Mouse (Mus musculus) intestine, embryonic 14.5 days (tissue): ENCODE measurements around the gene Hoxa5. TPM values are rescaled to one million over a fixed set of nuclear protein-coding genes. Genes with fewer than 3 reads are reported as not detected.

Experiments used
- ATAC-seq: fragments of 200-750 bp; cut with Nextera tagmentation; replicated peaks from 2 replicates; pipeline ENCODE4 v1.8.0; 2017; ENCODE audit warnings: low read depth, moderate number of reproducible peaks, moderate TSS enrichment, moderate library complexity; ENCODE audit not compliant: low FRiP score, low TSS enrichment
- DNase-seq: peaks from one replicate; pipeline ENCODE4 v3.0.0-alpha.2; 2018; ENCODE audit warnings: low spot score
- H3K27ac ChIP-seq: fragments of 300-500 bp; sonication (generic); 2 replicates; pipeline ENCODE4 v1.5.1; 2014; ENCODE audit warnings: low read depth, mild to moderate bottlenecking, control low read depth
- H3K27me3 ChIP-seq: fragments of 300-500 bp; sonication (generic); replicated peaks from 2 replicates; pipeline ENCODE4 v1.6.1; 2014; ENCODE audit warnings: low read length, control low read depth; ENCODE audit not compliant: control insufficient read depth, insufficient read depth
- H3K36me3 ChIP-seq: fragments of 300-500 bp; sonication (generic); 2 replicates; pipeline ENCODE4 v1.6.1; 2014; ENCODE audit warnings: low read length, control low read depth; ENCODE audit not compliant: control insufficient read depth, insufficient read depth
- H3K4me1 ChIP-seq: fragments of 300-500 bp; sonication (generic); replicated peaks from 2 replicates; pipeline ENCODE4 v1.6.1; 2014; ENCODE audit warnings: low read length, control low read depth, mixed read lengths; ENCODE audit not compliant: control insufficient read depth, insufficient read depth
- H3K4me2 ChIP-seq: fragments of 300-500 bp; sonication (generic); 2 replicates; pipeline ENCODE4 v1.6.1; 2014; ENCODE audit warnings: low read length
- H3K4me3 ChIP-seq: fragments of 300-500 bp; sonication (generic); 2 replicates; pipeline ENCODE4 v1.5.1; 2014; ENCODE audit warnings: low read depth, low read length, control low read depth, mixed read lengths
- H3K9ac ChIP-seq: fragments of 300-500 bp; sonication (generic); 2 replicates; pipeline ENCODE4 v1.6.1; 2014; ENCODE audit warnings: mild to moderate bottlenecking, low read length
- H3K9me3 ChIP-seq: fragments of 300-500 bp; sonication (generic); 2 replicates; pipeline ENCODE4 v1.6.1; 2016; ENCODE audit warnings: low read length, control low read depth; ENCODE audit not compliant: control insufficient read depth
- WGBS: fragments of 180-500 bp; shearing (Covaris S2); extraction: QIAGEN DNeasy Blood & Tissue Kit; methylation state at CpG from one replicate; pipeline ENCODE4 v1.1.7; 2014; 5-methylcytosine and 5-hydroxymethylcytosine counted together
- polyA plus RNA-seq: library from polyadenylated mRNA; unstranded; fragments of >200 nt; fragmentation: Nextera tagmentation; extraction: Ambion mirVana; gene quantifications from 2 replicates; pipeline ENCODE4 v1.2.1, GENCODE M21; 2014

The Hoxa5 gene
- 30.1 and 34.1 TPM in 2 replicates for polyA plus RNA-seq

DNA sequence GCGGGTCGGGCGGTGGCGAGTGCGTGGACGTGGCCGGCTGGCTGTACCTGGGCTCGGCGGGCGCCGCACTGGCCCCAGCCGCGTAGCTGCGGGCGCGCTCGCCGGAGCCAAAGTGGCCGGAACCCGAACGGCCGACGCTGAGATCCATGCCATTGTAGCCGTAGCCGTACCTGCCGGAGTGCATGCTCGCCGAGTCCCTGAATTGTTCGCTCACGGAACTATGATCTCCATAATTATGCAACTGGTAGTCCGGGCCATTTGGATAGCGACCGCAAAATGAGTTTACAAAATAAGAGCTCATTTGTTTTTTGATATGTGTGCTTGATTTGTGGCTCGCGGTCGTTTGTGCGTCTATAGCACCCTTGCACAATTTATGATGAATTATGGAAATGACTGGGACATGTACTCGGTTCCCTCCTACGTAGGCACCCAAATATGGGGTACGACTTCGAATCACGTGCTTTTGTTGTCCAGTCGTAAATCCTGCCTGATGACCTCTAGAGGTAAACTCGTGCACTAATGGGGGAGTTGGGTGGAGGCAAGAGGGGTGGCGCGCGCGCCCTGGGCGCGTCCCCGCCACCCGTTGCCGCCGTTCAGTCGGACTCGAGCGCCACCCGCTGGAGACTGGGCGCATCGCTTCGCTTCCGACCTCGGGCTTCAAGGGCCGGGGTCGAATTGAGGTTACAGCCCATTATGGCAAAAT is at the start of gene Hoxa5:
Hoxa5 (minus strand) TSS at position 538 of the 703 bp plus-strand sequence.
- peaks cover 11% of the 10 kb centered on the region; the same call in 1 of the 2 replicates for H3K36me3 ChIP-seq
- H3K4me1 ChIP-seq: peaks cover 49% of the 10 kb centered on the region
- H3K27me3 ChIP-seq: peaks cover 27% of the 10 kb centered on the region
- H3K9me3 ChIP-seq: no peaks in the 10 kb centered on the region
- peak within 1 kb of the TSS; percentile 78 for H3K4me2 ChIP-seq
- WGBS: 1% methylated on average over 65 of the region's 65 CpGs
- peak within 1 kb of the TSS; percentile 67 for H3K4me3 ChIP-seq
- peak within 1 kb of the TSS; percentile 97 for H3K9ac ChIP-seq
- DNase-seq: peak; percentile 97
- H3K27ac ChIP-seq: peak within 1 kb of the TSS; percentile 81
- ATAC-seq: peak; percentile 73; the same call in 1 of the 2 replicates

GRCm38 (mm10) chr6:52253511-52254500 is 49.4 kb upstream of the Hoxa5 start:
- Histone ChIP-seq H3K36me3 (no peaks in the 10 kb centered on the region), H3K9ac (0 out of 2 replicates have a peak overlapping the region, but pooled peaks have one; percentile 30), H3K9me3 (no peaks in the 10 kb centered on the region), H3K4me2 (peak overlapping the region; percentile 32), H3K27ac (no peak overlapping the region), H3K4me1 (0 out of 2 replicates have a peak, but pooled peaks cover 4% of the 10 kb centered on the region), H3K27me3 (peaks cover 97% of the 10 kb centered on the region), H3K4me3 (peak overlapping the region; percentile 16; the same call in 1 of the 2 replicates)
- DNase-seq (peak; percentile 84), ATAC-seq (no peak)
- 2% methylated on average over 59 of the region's 59 CpGs for WGBS

GRCm38 (mm10) chr6:52252775-52253376 is 48.5 kb upstream of the Hoxa5 start:
- peak overlapping the region; percentile 16 for H3K4me3 ChIP-seq
- H3K4me1 ChIP-seq: 0 out of 2 replicates have a peak, but pooled peaks cover 4% of the 10 kb centered on the region
- no peaks in the 10 kb centered on the region for H3K36me3 ChIP-seq
- H3K4me2 ChIP-seq: peak overlapping the region; percentile 32
- no peak overlapping the region for H3K27ac ChIP-seq
- under 1% methylated on average over 35 of the region's 35 CpGs for WGBS
- ATAC-seq: no peak
- no peaks in the 10 kb centered on the region for H3K9me3 ChIP-seq
- H3K27me3 ChIP-seq: peaks cover 97% of the 10 kb centered on the region
- DNase-seq: peak; percentile 77
- peak overlapping the region; percentile 30; the same call in 1 of the 2 replicates for H3K9ac ChIP-seq

GRCm38 (mm10) chr6:52252016-52252774 is 47.8 kb upstream of the Hoxa5 start:
- 3% methylated on average over 24 of the region's 24 CpGs for WGBS
- H3K27me3 ChIP-seq: peaks cover 97% of the 10 kb centered on the region
- H3K4me3 ChIP-seq: 0 out of 2 replicates have a peak overlapping the region, but pooled peaks have one; percentile 16
- H3K4me1 ChIP-seq: 0 out of 2 replicates have a peak, but pooled peaks cover 4% of the 10 kb centered on the region
- no peaks in the 10 kb centered on the region for H3K36me3 ChIP-seq
- peak overlapping the region; percentile 32; the same call in 1 of the 2 replicates for H3K4me2 ChIP-seq
- DNase-seq (no peak), ATAC-seq (no peak)
- H3K9me3 ChIP-seq: no peaks in the 10 kb centered on the region
- no peak overlapping the region for H3K27ac ChIP-seq
- no peak overlapping the region for H3K9ac ChIP-seq

DNA sequence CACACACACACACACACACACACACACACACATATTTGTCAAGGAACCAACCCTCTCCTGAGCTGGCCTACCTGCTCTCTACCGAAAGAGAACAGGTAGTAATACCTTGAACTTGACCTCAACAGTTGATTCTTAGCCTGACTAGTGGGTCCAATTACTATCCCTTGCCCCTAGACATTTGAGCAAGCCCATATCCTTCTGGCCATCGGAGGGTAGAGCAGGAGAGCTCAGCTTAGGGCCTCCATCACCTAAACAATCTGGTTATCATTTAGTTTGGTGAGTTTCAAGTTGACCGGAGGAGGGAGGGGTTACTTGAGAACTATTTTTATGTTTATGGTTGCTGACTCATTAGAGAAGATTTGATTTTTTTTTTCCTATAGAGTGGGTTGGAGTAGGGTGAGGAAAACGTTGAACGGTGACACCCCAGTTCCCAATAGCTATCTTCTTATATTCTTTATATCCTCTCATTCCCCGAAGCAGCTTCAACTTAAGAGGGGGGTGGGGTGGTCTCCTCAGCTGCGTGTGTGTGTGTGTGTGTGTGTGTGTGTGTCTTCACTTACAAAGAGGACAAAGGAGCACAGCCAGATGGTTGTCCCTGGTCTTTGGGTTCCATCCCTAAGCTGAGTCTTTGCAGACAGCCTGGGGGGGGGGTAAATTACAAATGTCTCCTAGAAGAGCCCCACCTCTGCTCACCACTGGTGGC is 46.9 kb upstream of the Hoxa5 start:
- no peak overlapping the region for H3K9ac ChIP-seq
- no peak for ATAC-seq
- no peaks in the 10 kb centered on the region for H3K36me3 ChIP-seq
- H3K27me3 ChIP-seq: peaks cover 97% of the 10 kb centered on the region
- H3K4me1 ChIP-seq: 0 out of 2 replicates have a peak, but pooled peaks cover 4% of the 10 kb centered on the region
- H3K4me3 ChIP-seq: no peak overlapping the region
- DNase-seq: no peak
- H3K27ac ChIP-seq: no peak overlapping the region
- no peak overlapping the region for H3K4me2 ChIP-seq
- WGBS: 14% methylated on average over 7 of the region's 7 CpGs
- no peaks in the 10 kb centered on the region for H3K9me3 ChIP-seq

DNA sequence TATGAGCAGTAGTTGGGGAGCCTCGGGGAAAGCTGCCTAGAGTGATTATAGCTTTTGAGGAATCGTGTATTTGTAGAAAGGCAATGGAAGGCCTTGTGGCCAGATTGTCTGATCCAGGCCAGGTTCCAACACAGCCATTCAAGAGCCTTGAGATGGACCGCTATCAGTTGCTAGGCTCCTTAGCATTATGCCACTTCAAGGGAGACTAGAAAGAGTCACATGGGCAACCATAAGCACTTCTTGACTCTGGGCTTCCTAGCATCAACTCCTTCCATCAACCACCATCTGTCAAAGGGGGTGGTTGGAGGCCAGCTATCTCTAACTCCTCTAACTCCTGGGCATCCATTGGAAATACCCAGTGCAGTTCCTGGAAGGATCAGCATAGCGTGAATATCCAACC is 45.4 kb upstream of the Hoxa5 start:
- no peaks in the 10 kb centered on the region for H3K9me3 ChIP-seq
- no peak overlapping the region for H3K27ac ChIP-seq
- ATAC-seq (no peak), DNase-seq (no peak)
- H3K4me1 ChIP-seq: 0 out of 2 replicates have a peak, but pooled peaks cover 4% of the 10 kb centered on the region
- no peak overlapping the region for H3K9ac ChIP-seq
- peaks cover 97% of the 10 kb centered on the region for H3K27me3 ChIP-seq
- no peaks in the 10 kb centered on the region for H3K36me3 ChIP-seq
- WGBS: 4% methylated on average over 4 of the region's 4 CpGs
- peak overlapping the region; percentile 27 for H3K4me2 ChIP-seq
- H3K4me3 ChIP-seq: no peak overlapping the region; the same call in 1 of the 2 replicates

- Histone ChIP-seq H3K9me3 (no peaks in the 10 kb centered on the region), H3K27ac (no peak overlapping the region; the same call in 1 of the 2 replicates), H3K4me1 (0 out of 2 replicates have a peak, but pooled peaks cover 4% of the 10 kb centered on the region), H3K4me2 (peak overlapping the region; percentile 27), H3K36me3 (no peaks in the 10 kb centered on the region), H3K4me3 (peak overlapping the region; percentile 20; the same call in 1 of the 2 replicates), H3K27me3 (peaks cover 97% of the 10 kb centered on the region), H3K9ac (no peak overlapping the region)
- ATAC-seq (no peak), DNase-seq (no peak)
- whole genome bisulfite sequencing: 1% methylated on average over 16 of the region's 16 CpGs
These were observed 45.0 kb upstream of the Hoxa5 start for GRCm38 (mm10) chr6:52249415-52249738.
